8 mouse cellular contexts compared by ENCODE assay signal in genomic region chr17:44734501-44735222, GRCm38 (mm10). TPM values are rescaled to one million over a fixed set of nuclear protein-coding genes. Genes with fewer than 3 reads are reported as not detected.
DNase-seq lines count a peak whose midpoint lies in the region; ATAC-seq and TF ChIP-seq lines count a peak whose summit lies in the region.

No protein-coding gene starts in this region.

- no peaks in the 10 kb centered on the region for H3K9me3 ChIP-seq in intestine, embryonic 14.5 days (ENCODE audit: control insufficient read depth, low read length)
- no peaks in the 10 kb centered on the region for H3K9me3 ChIP-seq in midbrain, postnatal 0 days (ENCODE audit: low read length)
- no peaks in the 10 kb centered on the region for H3K9me3 ChIP-seq in stomach, postnatal 0 days (ENCODE audit: control insufficient read depth, low read length)

- H3K4me1 ChIP-seq in cortical plate, adult 2 months (ENCODE audit: control insufficient read depth, insufficient read depth, low read length) = no peaks in the 10 kb centered on the region; the same call in 1 of the 2 replicates
- peaks cover 10% of the 10 kb centered on the region for H3K4me1 ChIP-seq in intestine, embryonic 14.5 days (replicated peaks; ENCODE audit: control insufficient read depth, insufficient read depth, low read length)
- H3K4me1 ChIP-seq in midbrain, postnatal 0 days (ENCODE audit: insufficient read depth, low read length) = peaks cover 12% of the 10 kb centered on the region
- no peaks in the 10 kb centered on the region; the same call in 1 of the 2 replicates for H3K4me1 ChIP-seq in stomach, postnatal 0 days (replicated peaks; ENCODE audit: control insufficient read depth, insufficient read depth)

- peak overlapping the region; percentile 93 for H3K4me2 ChIP-seq in intestine, embryonic 14.5 days (ENCODE audit: low read length)
- H3K4me2 ChIP-seq in midbrain, postnatal 0 days (ENCODE audit: low read depth, low read length, poor library complexity, severe bottlenecking) = peak overlapping the region; percentile 92
- peak overlapping the region; percentile 90 for H3K4me2 ChIP-seq in stomach, postnatal 0 days (replicated peaks; ENCODE audit: low read depth)

- H3K9ac ChIP-seq in intestine, embryonic 14.5 days (ENCODE audit: low read length) = peak overlapping the region; percentile 16; the same call in 1 of the 2 replicates
- H3K9ac ChIP-seq in midbrain, postnatal 0 days (replicated peaks; ENCODE audit: low read length, poor library complexity, severe bottlenecking) = peak overlapping the region; percentile 13; the same call in 1 of the 2 replicates
- H3K9ac ChIP-seq in stomach, postnatal 0 days (ENCODE audit: low read length) = peak overlapping the region; percentile 58

- DNase-seq in lung, adult 18-20 months = peak; percentile 54 to 58
- DNase-seq in lung, postnatal 25 days (ENCODE audit: low spot score) = no peak
- DNase-seq in gastrocnemius, postnatal 4 days (ENCODE audit: low spot score in 2 of 2) = peak; percentile 36 to 41
- peak; percentile 82 for DNase-seq in intestine, embryonic 14.5 days (ENCODE audit: low spot score)
- peak; percentile 16 for DNase-seq in liver
- no peak for DNase-seq in midbrain, postnatal 0 days (ENCODE audit: low spot score)
- peak; percentile 50 for DNase-seq in stomach, postnatal 0 days (ENCODE audit: low spot score)

- TF ChIP-seq EP300 in stomach, postnatal 0 days (optimal IDR thresholded peaks at IDR 0.05) = no peak

- no peak for TF ChIP-seq POLR2A in cortical plate, adult 2 months (IDR thresholded peaks at IDR 0.05; ENCODE audit: extremely low read depth, insufficient read depth, low read length)

- H3K36me3 ChIP-seq in intestine, embryonic 14.5 days (ENCODE audit: control insufficient read depth, insufficient read depth, low read length) = no peaks in the 10 kb centered on the region
- H3K36me3 ChIP-seq in midbrain, postnatal 0 days (ENCODE audit: insufficient read depth, low read length) = no peaks in the 10 kb centered on the region
- H3K36me3 ChIP-seq in stomach, postnatal 0 days (ENCODE audit: control insufficient read depth, insufficient read depth, low read length) = no peaks in the 10 kb centered on the region

- no peak for TF ChIP-seq CTCF in cortical plate, adult 2 months (IDR thresholded peaks at IDR 0.05; ENCODE audit: extremely low read depth, insufficient read depth, low read length)
- no peak for TF ChIP-seq CTCF in midbrain, postnatal 0 days (IDR thresholded peaks at IDR 0.05)
- TF ChIP-seq CTCF in stomach, postnatal 0 days (IDR thresholded peaks at IDR 0.05; ENCODE audit: low read depth) = 0 out of 2 replicates have a peak, but pooled peaks have one; percentile 9

- H3K4me3 ChIP-seq in cortical plate, adult 2 months (ENCODE audit: insufficient read depth, low read length) = peak overlapping the region; percentile 74
- peak overlapping the region; percentile 54 for H3K4me3 ChIP-seq in intestine, embryonic 14.5 days (ENCODE audit: low read depth, low read length)
- H3K4me3 ChIP-seq in midbrain, postnatal 0 days (ENCODE audit: low read depth, low read length) = peak overlapping the region; percentile 63
- H3K4me3 ChIP-seq in stomach, postnatal 0 days (ENCODE audit: low read depth, low read length) = peak overlapping the region; percentile 69

- H3K27ac ChIP-seq in cortical plate, adult 2 months (ENCODE audit: insufficient read depth, low read length) = no peak overlapping the region
- no peak overlapping the region for H3K27ac ChIP-seq in intestine, embryonic 14.5 days (ENCODE audit: low read depth)
- H3K27ac ChIP-seq in midbrain, postnatal 0 days (ENCODE audit: low read depth, low read length) = no peak overlapping the region
- H3K27ac ChIP-seq in stomach, postnatal 0 days (replicated peaks) = peak overlapping the region; percentile 8; the same call in 1 of the 2 replicates

- no peak for ATAC-seq in intestine, embryonic 14.5 days (replicated peaks; ENCODE audit: low FRiP score, low TSS enrichment, low read depth)
- ATAC-seq in midbrain, postnatal 0 days (ENCODE audit: low FRiP score) = 0 out of 2 replicates have a peak, but pooled peaks have one; percentile 31
- 0 out of 2 replicates have a peak, but pooled peaks have one; percentile 43 for ATAC-seq in stomach, postnatal 0 days (ENCODE audit: low FRiP score, low TSS enrichment)

- peaks cover 87% of the 10 kb centered on the region for H3K27me3 ChIP-seq in intestine, embryonic 14.5 days (replicated peaks; ENCODE audit: control insufficient read depth, insufficient read depth, low read length)
- peaks cover 48% of the 10 kb centered on the region for H3K27me3 ChIP-seq in midbrain, postnatal 0 days (ENCODE audit: insufficient read depth, low read length)
- H3K27me3 ChIP-seq in stomach, postnatal 0 days (ENCODE audit: control insufficient read depth, insufficient read depth, low read length) = peaks cover 3% of the 10 kb centered on the region; the same call in 1 of the 2 replicates

- WGBS in intestine, embryonic 14.5 days = 1% methylated on average over 47 of the region's 48 CpGs
- under 1% methylated on average over 47 of the region's 48 CpGs for WGBS in midbrain, postnatal 0 days
- under 1% methylated on average over 48 of the region's 48 CpGs for WGBS in stomach, postnatal 0 days

RNA-seq across cellular contexts. Expression of gene Supt3, which starts 42.3 kb away (rescaled TPM):
- 6.6 and 6.9 TPM in 2 replicates for polyA plus RNA-seq in cortical plate, adult 2 months (2012; rRNA removed)
- total RNA-seq in gastrocnemius, postnatal 4 days (2021) = 10 to 100 TPM; 11.1 to 13.6 TPM
- 18.8 and 20.6 TPM in 2 replicates for polyA plus RNA-seq in intestine, embryonic 14.5 days (2014; fragmentation: Nextera tagmentation; extraction: Ambion mirVana)
- 4.4 and 5.7 TPM in 2 replicates for total RNA-seq in midbrain, postnatal 0 days (2014; rRNA removed)
- 23.3 and 24.0 TPM in 2 replicates for polyA plus RNA-seq in midbrain, postnatal 0 days (2015; fragmentation: Nextera tagmentation; extraction: Ambion mirVana)
- polyA plus RNA-seq in stomach, postnatal 0 days (2015; fragmentation: Nextera tagmentation; extraction: Ambion mirVana) = 8.9 and 10.7 TPM in 2 replicates

Comparison
In these comparisons a context has a peak if more than half of its experiments do, and no peak if none do; other contexts are left out.
1. DNase-seq: peak in lung, adult 18-20 months (2 of 2), gastrocnemius, postnatal 4 days (2 of 2), intestine, embryonic 14.5 days (single experiment), liver (single experiment) and stomach, postnatal 0 days (single experiment); none in lung, postnatal 25 days (single experiment) and midbrain, postnatal 0 days (single experiment).
2. Peak in every context shown above with its lines, with median percentiles within 50 percentile points of each other: H3K4me3 ChIP-seq, H3K4me2 ChIP-seq and H3K9ac ChIP-seq.